Mouse (Mus musculus) limb, embryonic 11.5 days (tissue): ENCODE measurements around the gene Hist1h2bm. TPM values are rescaled to one million over a fixed set of nuclear protein-coding genes. Genes with fewer than 3 reads are reported as not detected.
"Not testable (repeated sequence)": the region's sequence is repeated elsewhere in the genome, so short reads cannot be mapped to it uniquely, and the experiment has no call there.

Experiments
- ATAC-seq: fragments of 200-750 bp; cut with Nextera tagmentation; 2 replicates; pipeline ENCODE4 v1.8.0; 2017; ENCODE audit warnings: low read depth; ENCODE audit not compliant: insufficient number of reproducible peaks, low FRiP score, low TSS enrichment
- DNase-seq: peaks from one replicate; pipeline ENCODE4 v3.0.0-alpha.2; 2015; ENCODE audit warnings: low spot score
- H3K27ac ChIP-seq: fragments of 300-500 bp; sonication (generic); replicated peaks from 2 replicates; pipeline ENCODE4 v1.5.1; 2014; ENCODE audit warnings: low read depth, mild to moderate bottlenecking, low read length
- H3K27me3 ChIP-seq: fragments of 300-500 bp; sonication (generic); 2 replicates; pipeline ENCODE4 v1.6.1; 2014; ENCODE audit warnings: mild to moderate bottlenecking, low read length, mixed read lengths; ENCODE audit not compliant: control insufficient read depth, insufficient read depth
- H3K36me3 ChIP-seq: fragments of 300-500 bp; sonication (generic); 2 replicates; pipeline ENCODE4 v1.6.1; 2014; ENCODE audit warnings: mild to moderate bottlenecking, low read length, moderate library complexity, mixed read lengths; ENCODE audit not compliant: control insufficient read depth, insufficient read depth
- H3K4me1 ChIP-seq: fragments of 300-500 bp; sonication (generic); 2 replicates; pipeline ENCODE4 v1.6.1; 2014; ENCODE audit warnings: low read length, mixed read lengths; ENCODE audit not compliant: control insufficient read depth, insufficient read depth
- H3K4me2 ChIP-seq: fragments of 300-500 bp; sonication (generic); 2 replicates; pipeline ENCODE4 v1.6.1; 2014; ENCODE audit warnings: low read depth, mild to moderate bottlenecking, moderate library complexity; ENCODE audit not compliant: severe bottlenecking
- H3K4me3 ChIP-seq: fragments of 300-500 bp; sonication (generic); 2 replicates; pipeline ENCODE4 v1.5.1; 2014; ENCODE audit warnings: low read depth, low read length
- H3K9ac ChIP-seq: fragments of 300-500 bp; sonication (generic); 2 replicates; pipeline ENCODE4 v1.6.1; 2014; ENCODE audit warnings: mild to moderate bottlenecking, low read length
- H3K9me3 ChIP-seq: fragments of 300-500 bp; sonication (generic); 2 replicates; pipeline ENCODE4 v1.6.1; 2016; ENCODE audit warnings: low read length; ENCODE audit not compliant: control insufficient read depth
- WGBS: fragments of 180-500 bp; shearing (Covaris S2); extraction: QIAGEN DNeasy Blood & Tissue Kit; methylation state at CpG from one replicate; pipeline ENCODE4 v1.1.7; 2014; 5-methylcytosine and 5-hydroxymethylcytosine counted together
- polyA plus RNA-seq: library from polyadenylated mRNA; unstranded; fragments of >200 nt; fragmentation: Nextera tagmentation; extraction: Ambion mirVana; gene quantifications from 2 replicates; pipeline ENCODE4 v1.2.1, GENCODE M21; 2014

Gene Hist1h2bm
- polyA plus RNA-seq, 1 experiment from 2014 or later = 9.2 TPM

- Histone ChIP-seq H3K4me3 (peak overlapping the region; percentile 15; the same call in 1 of the 2 replicates), H3K4me1 (0 out of 2 replicates have a peak, but pooled peaks cover 4% of the 10 kb centered on the region), H3K27ac (peak overlapping the region; percentile 96), H3K9ac (peak overlapping the region; percentile 44), H3K36me3 (no peaks in the 10 kb centered on the region), H3K9me3 (no peaks in the 10 kb centered on the region), H3K4me2 (peak overlapping the region; percentile 40), H3K27me3 (no peaks in the 10 kb centered on the region)
- 4% methylated on average over 11 of the region's 11 CpGs for WGBS
- DNase-seq (peak; percentile 71), ATAC-seq (peak; percentile 3; the same call in 1 of the 2 replicates)
These were observed 605 bp downstream of the Hist1h2bm start for GRCm38 (mm10) chr13:21722373-21722925.

DNA sequence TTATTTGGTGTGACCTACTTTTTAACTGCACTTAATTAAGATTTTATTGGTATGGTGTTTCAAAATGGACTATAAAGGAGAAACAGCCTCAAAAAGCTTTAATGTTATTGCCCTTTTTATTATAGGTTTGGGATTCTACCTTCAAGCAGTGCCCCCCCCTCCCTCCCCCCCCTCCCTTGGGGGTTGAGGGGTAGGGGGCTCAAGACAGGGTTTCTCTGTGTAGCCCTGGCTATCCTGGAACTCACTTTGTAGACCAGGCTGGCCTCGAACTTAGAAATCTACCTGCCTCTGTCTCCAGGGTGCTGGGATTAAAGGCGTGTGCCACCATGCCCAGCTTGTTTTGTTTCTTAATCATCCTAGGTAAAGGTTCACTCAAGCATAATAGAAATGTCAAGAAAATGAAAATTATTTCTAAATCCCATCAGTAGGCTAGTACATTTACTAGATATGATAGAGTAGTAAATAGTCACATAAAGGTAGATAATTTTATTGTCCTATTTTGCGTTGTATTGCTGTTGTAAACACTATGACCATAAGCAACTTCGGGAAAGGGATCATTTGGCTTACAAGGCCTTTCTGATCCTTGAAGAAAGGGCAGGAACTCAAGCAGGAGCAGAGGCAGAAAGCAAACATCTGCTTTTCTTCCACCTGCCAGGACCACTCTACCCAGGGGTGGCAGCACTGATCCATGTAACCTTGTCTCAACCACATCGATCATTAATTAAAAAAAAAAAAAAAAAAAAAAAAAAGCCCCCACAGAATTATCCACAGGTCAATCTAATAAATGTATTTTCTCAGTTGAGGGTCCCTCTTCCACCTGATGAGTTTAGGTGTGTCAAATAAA, 1.4 kb downstream of the Hist1h2bm start:
- peak overlapping the region; percentile 65; the same call in 1 of the 2 replicates for H3K27ac ChIP-seq
- no peak overlapping the region for H3K9ac ChIP-seq
- H3K36me3 ChIP-seq = no peaks in the 10 kb centered on the region
- H3K4me1 ChIP-seq = 0 out of 2 replicates have a peak, but pooled peaks cover 4% of the 10 kb centered on the region
- H3K9me3 ChIP-seq = no peaks in the 10 kb centered on the region
- 37% methylated on average over 5 of the region's 5 CpGs for WGBS
- peak overlapping the region; percentile 40; the same call in 1 of the 2 replicates for H3K4me2 ChIP-seq
- ATAC-seq (no peak), DNase-seq (peak; percentile 60)
- H3K4me3 ChIP-seq = no peak overlapping the region
- no peaks in the 10 kb centered on the region for H3K27me3 ChIP-seq

- Histone ChIP-seq H3K27ac (no peak overlapping the region), H3K4me3 (no peak overlapping the region), H3K27me3 (no peaks in the 10 kb centered on the region), H3K36me3 (no peaks in the 10 kb centered on the region), H3K9me3 (no peaks in the 10 kb centered on the region), H3K4me1 (no peaks in the 10 kb centered on the region), H3K9ac (no peak overlapping the region), H3K4me2 (no peak overlapping the region)
- ATAC-seq (no peak), DNase-seq (no peak)
- 19% methylated on average over 11 of the region's 11 CpGs for WGBS
These were observed 6.2 kb downstream of the Hist1h2bm start for GRCm38 (mm10) chr13:21727948-21728572.

GRCm38 (mm10) chr13:21729544-21729943, 7.7 kb downstream of the Hist1h2bm start:
- H3K27ac ChIP-seq = no peak overlapping the region
- H3K4me3 ChIP-seq = no peak overlapping the region
- H3K9me3 ChIP-seq = no peaks in the 10 kb centered on the region
- no peak overlapping the region for H3K4me2 ChIP-seq
- no peak for DNase-seq
- H3K9ac ChIP-seq = no peak overlapping the region
- no peaks in the 10 kb centered on the region for H3K36me3 ChIP-seq
- H3K4me1 ChIP-seq = no peaks in the 10 kb centered on the region
- H3K27me3 ChIP-seq = no peaks in the 10 kb centered on the region
- no peak for ATAC-seq
- 47% methylated on average over 1 of the region's 1 CpGs for WGBS

- H3K27me3 ChIP-seq = no peaks in the 10 kb centered on the region
- peak overlapping the region; percentile 98 for H3K27ac ChIP-seq
- no peak overlapping the region for H3K4me3 ChIP-seq
- H3K36me3 ChIP-seq = no peaks in the 10 kb centered on the region
- no peaks in the 10 kb centered on the region for H3K4me1 ChIP-seq
- no peaks in the 10 kb centered on the region for H3K9me3 ChIP-seq
- DNase-seq (peak; percentile 64), ATAC-seq (peak; percentile 26)
- WGBS = 70% methylated on average over 5 of the region's 5 CpGs
- H3K4me2 ChIP-seq = no peak overlapping the region
- H3K9ac ChIP-seq = peak overlapping the region; percentile 90
These were observed 11.6 kb downstream of the Hist1h2bm start for GRCm38 (mm10) chr13:21733466-21733865.

GRCm38 (mm10) chr13:21734010-21734905, 12.4 kb downstream of the Hist1h2bm start:
- H3K9ac ChIP-seq = peak overlapping the region; percentile 90
- H3K4me2 ChIP-seq = peak overlapping the region; percentile 52
- H3K36me3 ChIP-seq = no peaks in the 10 kb centered on the region
- DNase-seq (peak; percentile 87), ATAC-seq (peak; percentile 77)
- H3K4me1 ChIP-seq = no peaks in the 10 kb centered on the region
- WGBS = under 1% methylated on average over 21 of the region's 21 CpGs
- H3K4me3 ChIP-seq = peak overlapping the region; percentile 38
- no peaks in the 10 kb centered on the region for H3K9me3 ChIP-seq
- peak overlapping the region; percentile 98 for H3K27ac ChIP-seq
- no peaks in the 10 kb centered on the region for H3K27me3 ChIP-seq

GRCm38 (mm10) chr13:21734906-21735767, 13.3 kb downstream of the Hist1h2bm start, which contains the start of gene Hist1h4j:
Hist1h4j (plus strand) TSS chr13:21735064.
- WGBS = under 1% methylated on average over 43 of the region's 56 CpGs
- peak; percentile 92 for ATAC-seq
- DNase-seq = peak; percentile 99
- H3K27ac ChIP-seq = peak within 1 kb of the TSS; percentile 98
- H3K4me2 ChIP-seq = peak within 1 kb of the TSS; percentile 52
- H3K4me1 ChIP-seq, H3K9me3 ChIP-seq, H3K27me3 ChIP-seq, H3K36me3 ChIP-seq: not testable (repeated sequence)
- peak within 1 kb of the TSS; percentile 38 for H3K4me3 ChIP-seq
- peak within 1 kb of the TSS; percentile 90 for H3K9ac ChIP-seq
